10 mouse cellular contexts compared by ENCODE assay signal in genomic region chr6:136551550-136552109, GRCm38 (mm10). TPM values are rescaled to one million over a fixed set of nuclear protein-coding genes. Genes with fewer than 3 reads are reported as not detected.
DNase-seq lines count a peak whose midpoint lies in the region; ATAC-seq lines count a peak whose summit lies in the region.
"Had no signal": no experiment of that assay in that cellular context is flagged by ENCODE, and none has a peak within 500 bp of the region (broad histone marks: within the 10 kb centered on the region; RNA-seq: fewer than 3 reads in every experiment).

No protein-coding gene starts in this region.

- H3K27ac ChIP-seq in heart, embryonic 14.5 days (replicated peaks in 1 of 2; ENCODE audit: control insufficient read depth in 1 of 2, insufficient read depth in 1 of 2, low read depth in 2 of 2, low read length in 2 of 2), result 0 out of 4 replicates have a peak overlapping the region, but pooled peaks of 1 of the 2 experiments have one; percentile 61
- H3K27ac ChIP-seq in midbrain, embryonic 13.5 days, result peak overlapping the region; percentile 64
- H3K27ac ChIP-seq in midbrain, embryonic 11.5 days (ENCODE audit: low read depth, low read length), result no peak overlapping the region
- H3K27ac ChIP-seq in hindbrain, embryonic 16.5 days (ENCODE audit: low read depth, low read length), result peak overlapping the region; percentile 51; the same call in 1 of the 2 replicates

- H3K9me3 ChIP-seq in heart, embryonic 14.5 days (ENCODE audit: control insufficient read depth, low read length), result no peaks in the 10 kb centered on the region
- H3K9me3 ChIP-seq in midbrain, embryonic 13.5 days, result no peaks in the 10 kb centered on the region; the same call in 1 of the 2 replicates
- H3K9me3 ChIP-seq in midbrain, embryonic 11.5 days (ENCODE audit: control insufficient read depth, low read length), result no peaks in the 10 kb centered on the region
- H3K9me3 ChIP-seq in hindbrain, embryonic 16.5 days (ENCODE audit: control insufficient read depth, low read length), result no peaks in the 10 kb centered on the region

- H3K4me2 ChIP-seq in heart, embryonic 14.5 days (ENCODE audit: low read length), result peak overlapping the region; percentile 52; the same call in 1 of the 2 replicates
- H3K4me2 ChIP-seq in midbrain, embryonic 13.5 days (replicated peaks), result no peak overlapping the region
- H3K4me2 ChIP-seq in midbrain, embryonic 11.5 days, result no peak overlapping the region
- no peak overlapping the region for H3K4me2 ChIP-seq in hindbrain, embryonic 16.5 days (ENCODE audit: low read length)

- H3K36me3 ChIP-seq in heart, embryonic 14.5 days (ENCODE audit: control insufficient read depth, insufficient read depth, low read length), result peaks cover 3% of the 10 kb centered on the region
- H3K36me3 ChIP-seq in midbrain, embryonic 13.5 days, result no peaks in the 10 kb centered on the region
- no peaks in the 10 kb centered on the region for H3K36me3 ChIP-seq in midbrain, embryonic 11.5 days (ENCODE audit: control insufficient read depth, insufficient read depth, low read length)
- H3K36me3 ChIP-seq in hindbrain, embryonic 16.5 days (ENCODE audit: control insufficient read depth, insufficient read depth, low read length), result no peaks in the 10 kb centered on the region

- DNase-seq in heart, adult 18-20 months, result no peak
- no peak for DNase-seq in midbrain, embryonic 11.5 days (ENCODE audit: low spot score, missing footprints)
- DNase-seq in testis, postnatal 14 days (ENCODE audit: low spot score), result no peak
- DNase-seq in MN1 (ENCODE audit: low spot score), result no peak
- DNase-seq: heart, postnatal 14 days; right cerebral cortex, postnatal 25 days; thymus, postnatal 36 days had no signal

- peaks cover 9 to 16% of the 10 kb centered on the region in 2 experiments for H3K4me1 ChIP-seq in heart, embryonic 14.5 days (ENCODE audit: control insufficient read depth in 2 of 2, insufficient read depth in 2 of 2, low read length in 2 of 2)
- H3K4me1 ChIP-seq in midbrain, embryonic 13.5 days (replicated peaks), result peaks cover 35% of the 10 kb centered on the region
- H3K4me1 ChIP-seq in midbrain, embryonic 11.5 days (ENCODE audit: control insufficient read depth, insufficient read depth, low read length), result peaks cover 9% of the 10 kb centered on the region
- H3K4me1 ChIP-seq in hindbrain, embryonic 16.5 days (ENCODE audit: control insufficient read depth, insufficient read depth, low read depth, low read length), result peaks cover 18% of the 10 kb centered on the region

- no peak for ATAC-seq in heart, embryonic 14.5 days (ENCODE audit: insufficient number of reproducible peaks, insufficient read depth, low FRiP score, low read depth)
- ATAC-seq in midbrain, embryonic 13.5 days, result no peak
- no peak for ATAC-seq in midbrain, embryonic 11.5 days (ENCODE audit: low FRiP score)
- ATAC-seq in hindbrain, embryonic 16.5 days, result no peak

- no peak overlapping the region for H3K9ac ChIP-seq in heart, embryonic 14.5 days (ENCODE audit: low read length)
- no peak overlapping the region for H3K9ac ChIP-seq in midbrain, embryonic 13.5 days (replicated peaks)
- H3K9ac ChIP-seq in midbrain, embryonic 11.5 days (ENCODE audit: low read length), result no peak overlapping the region
- no peak overlapping the region for H3K9ac ChIP-seq in hindbrain, embryonic 16.5 days (ENCODE audit: low read depth, low read length)

- H3K27me3 ChIP-seq in heart, embryonic 14.5 days (ENCODE audit: control insufficient read depth, insufficient read depth, low read length), result no peaks in the 10 kb centered on the region
- no peaks in the 10 kb centered on the region for H3K27me3 ChIP-seq in midbrain, embryonic 13.5 days
- no peaks in the 10 kb centered on the region for H3K27me3 ChIP-seq in midbrain, embryonic 11.5 days (ENCODE audit: control insufficient read depth, insufficient read depth, low read length)
- no peaks in the 10 kb centered on the region for H3K27me3 ChIP-seq in hindbrain, embryonic 16.5 days (replicated peaks; ENCODE audit: control insufficient read depth, insufficient read depth, low read length)

- H3K4me3 ChIP-seq in heart, embryonic 14.5 days (ENCODE audit: control insufficient read depth in 1 of 2, insufficient read depth in 1 of 2, low read depth in 1 of 2, low read length in 2 of 2), result no peak overlapping the region
- H3K4me3 ChIP-seq in midbrain, embryonic 13.5 days (replicated peaks), result no peak overlapping the region
- H3K4me3 ChIP-seq in midbrain, embryonic 11.5 days (ENCODE audit: low read depth, low read length), result no peak overlapping the region
- H3K4me3 ChIP-seq in hindbrain, embryonic 16.5 days (ENCODE audit: low read length), result no peak overlapping the region

- 76% methylated on average over 7 of the region's 7 CpGs for WGBS in heart, embryonic 14.5 days
- 86% methylated on average over 7 of the region's 7 CpGs for WGBS in midbrain, embryonic 13.5 days
- WGBS in midbrain, embryonic 11.5 days, result 95% methylated on average over 7 of the region's 7 CpGs
- WGBS in hindbrain, embryonic 16.5 days, result 75% methylated on average over 7 of the region's 7 CpGs

RNA-seq across cellular contexts. Expression of gene Atf7ip, which starts 45.7 kb away (rescaled TPM):
- polyA plus RNA-seq in heart, embryonic 14.5 days (2014; fragmentation: Nextera tagmentation; extraction: Ambion mirVana), result 40.8 and 47.0 TPM in 2 replicates
- total RNA-seq in heart, adult 18-20 months (2021), result 10 to 100 TPM; 59.7 to 88.7 TPM
- polyA plus RNA-seq in midbrain, embryonic 13.5 days (2015; fragmentation: Nextera tagmentation; extraction: Ambion mirVana), result 48.5 and 49.9 TPM in 2 replicates
- 43.4 and 46.8 TPM in 2 replicates for polyA plus RNA-seq in midbrain, embryonic 11.5 days (2014; fragmentation: Nextera tagmentation; extraction: Ambion mirVana)
- polyA plus RNA-seq in hindbrain, embryonic 16.5 days (2015; fragmentation: Nextera tagmentation; extraction: Ambion mirVana), result 30.4 and 33.9 TPM in 2 replicates
